Mouse (Mus musculus): ENCODE data around the gene Cdhr3.

DNA sequence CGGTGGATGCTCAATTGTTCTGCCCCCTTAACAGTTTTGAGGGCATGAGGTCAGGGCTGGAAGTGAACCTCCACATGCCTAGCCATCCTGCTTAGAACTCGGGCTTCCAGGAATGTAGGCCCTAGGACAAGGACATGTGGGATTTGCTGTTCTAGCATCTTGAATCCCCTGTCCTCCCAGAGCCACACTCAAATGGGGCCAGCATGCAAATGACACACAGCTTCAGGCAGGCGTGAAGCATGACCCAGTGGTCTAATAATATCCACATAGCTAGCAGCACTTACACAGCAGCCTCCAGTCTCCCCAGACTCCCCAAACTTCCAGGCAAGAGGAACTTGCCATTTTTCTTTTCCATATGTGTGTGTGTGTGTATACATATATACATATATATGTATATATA lies 3.3 kb upstream of the Cdhr3 start:
- TF ChIP-seq CTCF (IDR thresholded peaks at IDR 0.05; ENCODE audit: low read depth) (no peak), EP300 (IDR thresholded peaks at IDR 0.05; ENCODE audit: low read depth) (no peak)

Data from liver, embryonic 14.5 days (tissue).